Mouse (Mus musculus) layer of hippocampus, postnatal 36 days (tissue): Measurements from ENCODE around the gene Dtd1. TPM values are rescaled to one million over a fixed set of nuclear protein-coding genes. Genes with fewer than 3 reads are reported as not detected.

Source experiments
- DNase-seq, 2 experiments: peaks; one replicate each; pipeline ENCODE4 v3.0.0; 2022
- total RNA-seq, 2 experiments: library from RNA; stranded (reverse); gene quantifications; 2 replicates each; pipeline ENCODE4 v1.2.3; 2021

Dtd1 gene
- total RNA-seq, 2 experiments from 2014 or later = 63.7 to 66.2 TPM

DNA sequence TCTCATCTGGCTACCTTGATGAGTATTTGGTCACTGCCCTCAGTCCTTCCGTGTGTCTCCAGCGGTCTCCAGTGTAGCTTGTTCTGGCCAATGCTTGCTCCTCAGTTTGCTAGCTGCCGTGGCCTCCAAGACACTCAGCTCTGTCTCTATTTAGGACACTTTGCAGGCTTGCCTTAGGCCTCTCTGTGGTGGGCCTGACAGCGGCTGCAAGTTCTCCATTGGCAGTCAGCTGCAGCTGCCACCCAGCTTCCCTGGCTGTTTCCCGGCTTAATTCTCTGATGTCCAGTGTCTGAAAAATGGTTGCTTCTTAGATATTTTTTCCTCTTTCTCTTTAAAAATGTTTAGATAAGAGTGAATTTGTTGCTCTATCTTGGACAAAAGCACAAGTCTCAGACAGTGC lies 116.6 kb downstream of the Dtd1 start:
- no peak for DNase-seq

DNA sequence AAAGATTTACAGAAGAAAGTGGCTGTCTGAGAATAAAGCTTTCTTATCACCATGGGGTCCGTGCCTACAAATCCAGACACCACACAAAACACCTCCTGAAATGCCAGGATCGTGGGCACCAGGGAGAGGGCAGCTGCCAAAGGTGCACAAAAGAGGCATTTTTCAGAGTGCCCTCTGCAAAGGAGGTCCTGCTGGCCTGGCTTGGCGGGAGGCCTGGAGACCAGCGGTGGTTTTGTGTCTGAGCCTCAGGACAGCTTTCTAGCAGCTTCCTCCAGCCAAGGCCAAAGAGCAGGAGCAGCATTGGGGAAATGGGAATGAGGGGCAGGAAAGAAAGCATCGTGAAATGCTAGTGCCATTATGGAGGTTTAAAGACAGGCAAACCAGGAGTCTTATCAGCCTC lies 118.6 kb downstream of the Dtd1 start:
- no peak for DNase-seq

DNA sequence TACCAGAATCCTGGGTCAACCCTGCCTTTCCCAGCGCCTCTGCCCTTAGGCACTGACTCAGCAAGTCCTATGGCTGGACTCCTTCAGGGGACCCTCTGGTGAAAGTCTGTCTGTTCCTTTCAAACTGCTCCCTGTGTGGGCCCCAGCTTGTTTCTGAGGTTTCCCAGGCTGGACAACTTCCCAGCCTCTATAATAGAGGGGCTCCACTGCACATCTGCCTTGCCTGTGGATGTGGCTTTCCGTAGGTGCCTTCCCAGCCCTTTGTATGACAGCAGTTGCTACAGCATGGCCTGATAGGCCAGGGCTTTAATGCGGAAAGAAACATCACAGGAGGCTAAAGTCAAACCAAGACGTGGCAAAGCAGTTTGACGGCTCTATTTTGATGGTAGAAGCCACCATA lies 119.6 kb downstream of the Dtd1 start:
- DNase-seq = no peak

DNA sequence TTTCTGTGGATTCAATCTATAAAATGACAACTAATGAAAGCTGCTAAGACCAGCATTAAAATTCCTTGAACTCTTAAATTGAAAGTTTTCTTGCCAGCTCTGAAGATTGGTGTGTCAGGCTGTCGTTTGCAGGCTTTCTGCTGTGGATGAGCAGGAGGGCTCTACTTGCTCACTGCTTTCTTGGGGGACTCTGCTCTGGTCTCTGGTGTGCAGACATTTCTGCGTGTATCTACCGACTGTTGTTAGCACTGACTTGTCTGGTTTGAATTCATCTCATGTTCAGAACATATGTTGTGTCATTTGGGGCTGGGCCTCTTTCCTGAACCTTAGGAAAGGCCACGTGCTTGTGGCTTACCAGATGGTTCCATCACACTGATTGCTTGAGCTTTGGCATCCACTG lies 120.0 kb downstream of the Dtd1 start:
- DNase-seq = no peak

DNA sequence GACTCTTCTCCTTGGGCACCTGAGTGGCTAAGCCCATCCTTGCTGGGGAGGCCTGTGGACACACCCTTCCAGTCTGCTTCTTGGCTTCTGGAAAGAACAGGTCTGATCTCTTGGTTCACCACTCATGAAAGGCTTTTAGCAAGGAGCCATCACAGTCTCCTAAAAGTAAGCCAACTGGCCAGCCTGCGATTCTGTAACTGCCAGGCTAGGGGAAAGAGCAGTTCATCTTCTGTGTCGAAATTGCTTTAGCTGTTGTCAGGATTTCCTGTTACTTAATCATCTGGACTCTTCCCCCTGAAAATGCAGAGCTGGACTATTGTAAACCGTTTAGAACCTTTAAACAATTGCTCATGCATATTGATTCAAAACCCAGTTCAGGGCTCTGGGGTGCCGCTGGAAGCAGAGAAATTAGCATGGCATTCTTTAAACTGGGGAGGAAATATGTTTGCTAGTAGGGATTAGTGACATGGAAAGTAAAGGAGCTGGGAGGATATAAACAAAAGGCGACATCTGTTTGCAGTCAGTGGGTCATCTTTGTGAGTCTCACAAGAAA lies 120.8 kb downstream of the Dtd1 start:
- no peak for DNase-seq

DNA sequence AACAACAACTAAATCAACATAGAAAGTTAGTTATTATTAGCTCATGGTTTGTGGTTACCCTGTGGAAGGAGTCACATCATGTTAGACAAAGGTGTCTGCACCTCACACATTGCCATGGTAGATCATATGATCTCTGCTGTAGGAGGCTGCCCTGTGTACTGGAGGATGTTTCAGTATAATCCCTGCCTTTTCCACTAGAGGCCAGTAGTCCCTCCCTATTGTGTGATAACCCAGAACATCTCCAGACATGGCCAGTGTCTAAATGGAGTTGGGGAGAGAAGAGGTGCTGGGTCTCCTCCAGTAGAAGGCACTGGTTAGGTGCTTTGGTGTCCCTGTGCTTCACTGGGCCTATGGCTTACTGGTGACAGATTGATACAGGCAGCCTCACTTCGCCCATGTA lies 125.0 kb downstream of the Dtd1 start:
- no peak for DNase-seq

DNA sequence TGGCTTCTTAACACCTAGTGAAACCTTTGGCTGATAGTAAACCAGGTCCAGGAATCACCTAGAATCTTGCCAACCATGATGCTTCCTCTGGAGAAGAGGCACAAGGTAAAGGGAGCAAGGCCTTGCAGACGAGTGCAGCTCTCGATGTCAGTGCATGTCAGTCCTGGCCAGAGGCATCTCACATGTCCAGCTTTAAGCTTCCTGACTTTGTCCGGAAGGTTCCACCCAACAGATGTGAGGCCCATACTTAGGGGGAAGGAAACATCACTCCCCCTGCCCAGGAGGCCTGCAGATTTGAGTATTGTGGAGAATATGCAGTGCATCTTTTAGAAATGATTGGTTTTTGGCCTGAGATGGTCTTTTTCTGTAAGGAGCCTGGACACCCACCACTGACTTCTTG lies 127.4 kb downstream of the Dtd1 start:
- no peak for DNase-seq

DNA sequence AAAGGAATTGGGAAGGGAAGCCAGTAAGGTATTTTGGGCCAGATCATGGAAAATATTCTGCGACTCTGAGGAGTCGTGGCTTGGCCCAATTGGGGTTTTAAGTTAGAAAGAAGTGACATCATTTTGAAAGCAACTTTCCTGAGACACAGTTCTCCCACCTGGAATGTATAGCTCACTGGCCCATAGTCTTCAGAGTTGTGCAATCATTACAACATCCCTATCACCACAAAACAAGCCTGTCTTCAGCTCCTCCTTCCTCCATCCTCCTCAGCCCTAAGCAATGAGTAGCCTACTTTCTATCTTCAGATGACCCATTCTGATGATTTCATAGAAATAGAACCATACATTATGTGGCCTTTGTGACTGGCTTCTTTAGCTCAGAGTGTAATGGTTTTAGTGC lies 130.1 kb downstream of the Dtd1 start:
- DNase-seq = no peak

DNA sequence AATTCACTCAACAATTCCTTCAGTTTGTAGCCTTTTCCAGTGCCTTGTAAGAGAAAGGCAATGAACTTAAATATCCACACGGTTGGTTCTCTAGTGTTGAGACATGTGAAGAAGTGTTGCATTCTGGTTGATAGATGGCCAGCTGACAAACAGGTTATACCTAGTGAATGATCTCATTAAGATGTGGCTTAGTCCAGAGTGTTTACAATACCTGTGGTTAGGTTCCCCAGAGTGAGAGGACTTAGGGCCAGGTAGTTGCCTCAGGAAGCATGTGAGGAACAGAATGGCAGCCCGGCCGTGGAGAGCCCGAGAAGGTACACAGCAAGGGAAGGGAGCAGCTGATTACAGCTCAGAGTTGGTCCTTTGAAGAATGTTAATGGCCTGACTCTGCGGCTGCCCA lies 138.5 kb downstream of the Dtd1 start:
- DNase-seq = no peak

DNA sequence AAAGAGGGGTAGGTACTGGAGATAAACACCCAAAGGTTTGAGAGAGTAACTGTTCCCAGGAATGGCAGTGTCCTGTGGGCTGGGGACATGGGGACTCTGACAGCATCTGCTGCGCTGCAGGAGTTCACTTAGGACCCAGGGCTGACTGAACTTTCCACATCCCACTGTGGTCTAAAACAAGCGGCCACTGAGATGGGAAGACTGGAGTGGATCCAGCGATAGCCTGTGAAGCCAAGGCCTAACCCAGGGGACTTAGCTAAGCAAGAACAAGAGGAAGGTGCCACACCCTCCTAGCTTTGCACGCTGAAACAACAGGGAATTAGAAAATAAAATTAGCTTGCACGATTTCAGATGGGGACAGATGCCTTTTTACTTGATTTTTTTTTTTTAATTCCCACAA lies 138.9 kb downstream of the Dtd1 start:
- no peak for DNase-seq

DNA sequence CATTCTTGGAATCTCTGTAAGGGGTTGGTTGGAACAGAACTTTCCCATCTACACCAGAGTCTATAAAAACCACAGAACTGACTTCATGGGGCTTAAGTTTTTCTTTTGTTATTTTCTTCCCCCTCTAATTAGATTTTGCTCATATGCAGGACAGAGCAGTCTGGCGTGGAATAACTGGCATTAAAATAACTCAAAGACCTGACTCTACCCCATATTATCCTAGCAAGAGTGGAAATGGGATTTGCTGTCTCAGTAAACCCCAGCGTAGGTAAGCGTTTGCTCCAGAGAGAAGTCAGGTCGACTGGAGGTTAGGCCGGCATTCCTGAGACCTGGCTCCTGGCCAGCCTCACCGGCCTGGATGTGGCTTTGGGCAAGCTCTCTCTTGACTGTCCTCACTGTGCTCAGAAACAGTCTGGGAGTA lies 140.9 kb downstream of the Dtd1 start:
- no peak for DNase-seq

DNA sequence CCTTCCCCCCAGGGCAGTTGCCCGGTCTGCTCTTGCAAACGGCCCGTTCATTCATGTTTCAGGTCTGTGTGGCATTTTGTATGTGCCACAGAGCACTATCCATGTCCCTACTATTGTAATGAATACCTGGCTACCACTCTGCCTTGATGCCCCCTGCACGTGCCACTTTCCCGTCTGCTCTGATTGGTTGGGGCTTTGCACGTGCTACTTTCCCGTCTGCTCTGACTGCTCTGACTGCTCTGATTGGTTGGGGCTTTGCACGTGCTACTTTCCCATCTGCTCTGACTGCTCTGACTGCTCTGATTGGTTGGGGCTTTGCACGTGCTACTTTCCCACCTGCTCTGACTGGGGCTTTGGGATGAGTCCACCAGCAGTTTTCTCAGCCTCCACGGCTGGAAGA lies 142.3 kb downstream of the Dtd1 start:
- no peak for DNase-seq

DNA sequence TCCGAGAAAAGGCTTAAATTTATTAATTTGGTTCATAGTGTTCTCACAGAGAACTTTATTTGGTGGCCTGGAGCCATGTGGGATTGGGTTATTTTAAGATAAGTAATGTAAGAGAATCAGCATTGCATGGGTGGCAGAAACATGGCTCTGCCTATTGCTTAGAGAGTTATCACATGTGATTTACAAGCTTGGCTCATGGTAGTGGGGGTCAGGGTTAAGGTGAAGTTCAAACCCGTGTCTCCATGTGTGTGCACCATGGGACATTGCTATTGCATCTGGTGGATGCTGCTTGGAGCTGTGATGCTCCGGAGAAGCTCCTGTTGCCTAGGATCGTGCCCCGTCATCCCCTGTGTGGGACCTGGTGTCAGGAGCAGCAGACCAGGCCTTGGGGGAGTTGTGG lies 143.6 kb downstream of the Dtd1 start:
- no peak for DNase-seq

DNA sequence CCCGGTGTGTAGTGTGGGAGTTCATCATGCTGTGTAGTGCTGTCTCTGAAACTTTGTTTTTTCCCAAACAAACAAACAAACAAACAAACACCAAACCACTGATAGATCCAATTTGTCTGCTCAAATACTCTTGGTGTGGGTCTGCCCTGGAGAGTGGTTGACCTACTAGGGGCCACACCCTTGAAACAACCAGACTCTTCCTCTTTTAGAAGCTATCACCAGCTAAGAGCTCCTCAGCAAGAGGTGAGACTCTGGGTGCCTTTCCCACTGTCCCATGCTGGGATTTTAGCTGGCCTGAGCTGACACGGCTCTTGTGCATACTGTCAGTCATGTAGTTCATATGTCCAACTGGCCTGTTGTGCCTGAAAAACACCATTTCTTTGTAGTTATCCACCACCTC lies 145.6 kb downstream of the Dtd1 start:
- DNase-seq = no peak

DNA sequence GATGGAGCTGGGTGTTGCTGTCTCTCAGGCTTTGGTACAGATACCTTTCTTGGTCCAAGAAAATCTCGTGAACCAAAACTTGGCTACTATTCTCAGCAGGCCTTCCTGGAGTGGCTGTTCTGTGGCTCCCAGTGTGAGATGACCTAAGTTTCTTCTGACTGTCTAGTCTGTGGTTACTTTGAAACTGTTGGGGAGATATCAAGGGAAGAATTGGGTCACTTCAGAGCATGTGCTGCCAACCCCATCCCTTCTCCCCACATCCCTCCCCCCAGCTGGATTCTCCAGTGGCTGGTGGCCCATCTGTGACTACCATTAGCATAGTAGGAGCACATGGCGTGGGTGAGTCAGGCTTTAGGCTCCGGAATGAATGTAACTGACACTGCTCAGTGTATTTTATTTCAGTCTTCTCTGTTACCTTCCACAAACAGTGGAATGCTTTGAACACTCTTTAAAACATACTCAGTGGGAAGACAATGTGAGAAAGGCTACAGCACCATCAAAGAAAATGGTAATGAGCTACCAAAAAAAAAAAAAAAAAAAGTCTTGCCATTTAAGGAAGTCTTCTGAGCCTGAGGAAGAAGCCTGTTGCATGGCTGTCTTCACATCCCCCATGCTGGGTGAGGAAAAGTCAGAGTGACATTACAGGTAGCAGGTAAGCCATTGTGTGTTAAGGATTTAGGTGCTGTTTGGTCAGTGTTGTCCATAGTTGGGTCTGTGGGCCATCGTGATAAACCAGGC lies 146.5 kb downstream of the Dtd1 start:
- DNase-seq = no peak

DNA sequence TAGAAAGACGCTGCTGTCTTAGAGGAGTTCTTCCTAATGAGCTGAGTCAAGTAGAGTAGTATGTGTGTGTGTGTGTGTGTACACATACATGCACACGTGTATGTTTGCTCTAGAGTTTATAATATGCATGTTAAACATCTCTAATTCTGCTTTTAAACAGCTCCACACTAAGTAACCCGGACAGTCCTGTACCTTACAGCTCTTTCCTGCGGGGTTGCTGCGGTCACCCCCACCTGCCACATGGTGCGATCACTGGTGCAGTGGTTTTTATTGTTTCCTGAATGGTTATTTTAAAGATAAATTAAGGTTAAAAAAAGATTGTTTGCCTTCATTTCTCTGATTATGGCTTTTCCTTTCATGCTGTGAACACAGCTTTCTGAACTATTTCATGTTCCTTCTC lies 153.9 kb downstream of the Dtd1 start:
- no peak for DNase-seq

DNA sequence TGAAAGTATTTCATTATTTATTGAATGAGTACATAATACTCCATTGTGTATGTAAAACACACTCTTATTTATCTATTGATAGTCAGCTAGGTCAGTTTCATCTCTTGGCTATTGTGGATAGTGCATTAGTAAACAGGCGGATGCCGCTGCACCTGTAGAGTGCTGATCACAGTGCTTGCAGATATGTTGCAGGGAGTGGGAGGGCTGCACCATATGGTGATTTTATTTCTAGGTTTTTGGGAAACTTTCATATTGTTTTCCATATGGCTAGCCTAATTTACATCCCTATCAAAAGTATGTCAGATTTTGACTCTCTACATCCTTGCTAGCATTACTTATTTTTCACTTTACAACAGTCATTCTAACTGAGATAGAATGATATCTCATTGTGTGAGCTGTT lies 155.3 kb downstream of the Dtd1 start:
- no peak for DNase-seq

DNA sequence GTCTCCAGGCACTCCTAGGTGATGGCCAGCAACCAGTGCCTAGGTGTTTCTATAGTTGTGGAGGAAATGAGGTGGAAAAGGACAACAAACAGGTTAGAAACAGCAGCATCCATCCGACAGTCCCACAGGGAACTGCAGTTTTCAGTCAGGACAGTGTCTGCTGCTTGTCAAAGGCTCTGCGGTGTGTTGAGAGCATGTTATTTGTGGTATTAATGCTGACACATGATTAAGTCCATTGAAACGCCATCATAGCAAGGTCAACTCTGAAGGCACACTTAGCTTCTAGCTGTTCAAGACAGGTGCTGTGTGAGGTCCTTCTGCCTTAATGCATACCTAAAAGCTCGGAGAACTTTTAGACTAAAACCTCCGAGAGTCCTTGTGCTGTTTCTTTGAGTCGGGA lies 161.0 kb downstream of the Dtd1 start:
- no peak for DNase-seq

DNA sequence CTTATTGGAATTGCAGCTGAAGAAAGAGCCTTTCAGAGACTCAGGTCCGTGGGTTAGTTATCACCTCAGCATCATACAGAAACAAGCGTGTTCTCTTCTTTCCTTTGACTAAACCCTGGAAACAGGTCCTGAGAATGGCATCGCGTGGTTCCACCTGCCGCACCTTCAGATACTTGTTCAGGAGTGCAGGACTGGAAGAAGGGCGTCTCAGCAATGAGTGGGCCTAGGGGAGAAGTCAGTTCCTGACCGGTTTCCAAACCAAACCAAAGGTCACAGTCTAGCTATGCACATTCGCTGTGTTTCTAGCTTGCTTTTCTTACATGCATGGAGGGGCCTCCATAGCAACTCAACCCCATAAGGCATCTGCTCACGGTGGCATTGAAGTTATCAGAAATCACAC lies 164.0 kb downstream of the Dtd1 start:
- no peak for DNase-seq

DNA sequence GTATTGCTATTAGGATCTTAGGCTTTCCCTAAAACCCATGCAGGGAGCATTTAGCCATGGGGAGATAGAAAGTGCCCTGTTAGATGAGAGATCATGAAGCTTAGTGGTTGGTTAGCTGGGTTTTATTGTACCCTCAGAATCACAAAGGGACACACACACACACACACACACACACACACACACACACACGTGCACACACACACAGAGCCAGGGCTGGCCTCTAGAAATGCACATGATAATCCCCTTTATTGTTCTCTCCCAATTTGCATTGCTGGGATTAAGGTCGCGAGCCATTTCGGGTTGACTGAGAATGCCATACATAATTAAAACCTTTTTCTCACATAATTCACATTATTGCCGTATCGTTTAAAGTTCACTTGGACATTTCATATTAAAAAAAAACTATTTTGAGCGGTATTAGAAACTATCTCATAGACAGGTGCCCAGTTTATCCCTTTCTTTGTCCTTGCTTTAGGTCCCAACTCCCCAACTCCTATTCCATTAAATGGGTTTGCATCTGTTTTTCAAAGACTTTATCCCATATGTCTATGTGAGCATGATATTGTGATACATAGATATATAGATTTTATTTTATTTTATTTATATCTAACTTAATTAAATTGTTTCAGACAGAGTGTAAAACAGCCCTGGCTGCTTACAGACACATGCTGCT lies 164.6 kb downstream of the Dtd1 start:
- no peak for DNase-seq

DNA sequence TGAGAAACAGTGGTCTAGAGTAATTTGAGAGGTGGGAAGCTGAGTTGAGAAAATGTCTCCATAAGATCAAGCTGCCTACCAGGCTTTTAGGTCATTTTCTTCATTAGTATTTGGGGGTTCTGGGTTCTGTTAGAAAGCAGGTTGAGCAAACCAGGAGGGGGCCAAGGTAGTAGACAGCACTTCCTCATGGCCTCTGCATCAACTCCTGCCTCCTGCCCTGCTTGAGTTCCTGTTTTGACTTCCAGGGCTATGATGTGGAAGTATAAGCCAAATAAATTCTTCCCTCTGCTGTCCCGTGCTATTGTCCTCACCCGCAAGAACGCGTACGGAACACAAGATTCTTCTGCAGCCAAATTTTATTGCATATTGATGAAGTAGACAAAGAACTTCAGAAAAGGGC lies 165.5 kb downstream of the Dtd1 start:
- no peak for DNase-seq

DNA sequence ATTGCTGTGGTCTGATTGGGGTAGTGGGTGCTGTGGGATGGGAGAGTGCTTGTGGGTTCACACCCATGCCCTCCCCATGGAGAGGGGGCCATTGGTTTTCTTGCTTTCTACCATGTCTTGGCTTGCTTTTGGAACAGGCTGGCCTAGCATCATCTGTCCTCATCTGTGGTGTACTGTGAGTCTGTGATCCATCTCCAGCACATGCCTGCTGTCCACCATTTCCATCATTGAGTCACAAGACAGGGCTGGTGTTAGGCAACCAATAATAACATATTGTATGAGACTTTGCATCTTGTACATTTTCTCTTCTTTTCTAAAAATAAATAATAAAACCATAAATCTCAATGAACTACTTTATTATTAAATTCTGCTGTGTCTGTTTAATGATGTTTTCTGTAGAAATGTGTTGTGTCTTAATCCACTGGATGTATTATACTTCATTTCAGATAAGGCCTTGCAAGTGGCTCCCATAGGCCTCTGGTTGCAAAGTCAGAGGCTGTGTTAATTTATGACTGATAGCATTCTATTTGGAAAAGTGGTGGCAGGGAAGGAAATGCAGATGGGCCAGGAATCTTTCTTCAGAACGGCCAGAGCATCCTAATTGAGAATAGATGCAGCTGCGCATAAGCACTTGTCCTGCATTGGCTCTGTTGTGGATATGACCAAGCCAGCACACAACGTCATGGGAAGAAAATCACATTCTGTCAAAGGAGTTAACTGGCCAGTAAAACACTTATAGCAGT lies 168.8 kb downstream of the Dtd1 start:
- DNase-seq = no peak

DNA sequence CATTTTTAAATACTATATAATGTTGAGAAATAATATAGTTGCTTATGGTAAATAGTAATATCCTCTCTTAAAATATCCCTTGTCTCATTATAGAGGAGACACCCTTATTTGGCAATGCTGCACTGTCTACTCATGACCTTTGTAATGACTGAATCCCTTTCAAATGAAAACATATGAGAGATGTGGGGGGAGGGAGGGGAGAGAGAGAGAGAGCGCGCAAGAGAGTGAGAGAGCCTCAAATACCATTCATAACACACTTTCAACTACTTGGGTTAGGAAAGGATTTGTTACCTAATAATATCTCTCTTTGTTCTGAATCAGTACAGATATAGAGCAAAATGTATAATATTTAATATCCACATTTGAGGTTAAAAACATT lies 169.4 kb downstream of the Dtd1 start:
- DNase-seq = no peak

DNA sequence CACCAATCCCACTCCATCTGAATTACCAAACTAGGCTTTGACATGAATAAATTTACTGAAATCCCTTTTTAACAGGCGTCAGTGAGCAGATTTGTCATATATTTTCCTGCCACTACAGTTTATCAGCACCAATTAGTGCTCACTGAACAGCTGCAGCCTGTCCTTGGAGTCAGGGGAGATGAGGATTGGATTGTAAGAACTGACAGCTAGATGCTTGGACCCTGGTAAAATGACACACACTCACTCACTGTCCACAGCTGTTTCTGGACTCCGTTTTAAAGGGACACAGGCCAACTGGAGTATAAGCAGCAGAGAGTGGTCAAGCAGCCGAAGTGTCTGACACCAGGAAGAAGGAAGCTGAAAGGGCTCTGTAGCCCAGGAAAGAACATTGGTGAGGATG lies 169.9 kb downstream of the Dtd1 start:
- no peak for DNase-seq
